Mouse (Mus musculus): ENCODE measurements around the gene Pkm.

Gene Pkm

GRCm38 (mm10) chr9:59716275-59716898 lies 60.2 kb downstream of the Pkm start:
- DNase-seq, result no peak

GRCm38 (mm10) chr9:59718237-59718636 lies 62.1 kb downstream of the Pkm start:
- no peak for DNase-seq

GRCm38 (mm10) chr9:59721144-59721543 lies 65.0 kb downstream of the Pkm start:
- no peak for DNase-seq

GRCm38 (mm10) chr9:59723096-59723657 lies 67.0 kb downstream of the Pkm start:
- peak; percentile 62 for DNase-seq

DNA sequence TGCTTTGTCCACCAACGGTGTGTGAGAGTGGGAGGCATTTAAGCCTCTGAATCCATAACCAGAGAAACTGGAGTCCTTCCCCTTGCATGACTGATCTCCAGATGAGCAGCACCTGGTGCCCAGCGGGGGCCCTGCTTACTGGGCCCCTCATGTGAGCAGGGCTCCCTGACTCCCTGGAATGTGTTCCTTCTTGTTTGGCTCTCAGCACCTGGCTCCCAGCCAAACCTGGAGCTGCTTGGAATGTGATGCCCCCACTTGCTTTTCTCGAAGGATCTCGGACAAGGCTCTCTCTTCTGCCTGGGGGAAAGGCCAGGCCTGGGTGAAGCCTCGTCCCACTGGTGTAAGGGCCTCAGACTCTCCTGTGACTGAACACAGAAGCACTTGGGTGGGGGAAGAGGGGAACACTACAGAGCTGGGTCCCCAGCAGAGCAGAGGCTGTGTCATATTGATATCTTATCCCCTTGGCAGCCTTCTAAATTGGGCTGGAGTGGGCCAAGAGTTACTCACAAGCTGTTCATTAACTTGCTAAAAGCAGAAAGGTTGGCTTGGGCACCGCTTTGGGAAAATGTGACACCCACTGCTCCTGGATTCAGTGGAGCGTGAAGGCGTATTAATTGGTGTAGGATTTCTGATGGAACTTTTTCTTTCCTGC lies 67.7 kb downstream of the Pkm start:
- DNase-seq, result no peak

GRCm38 (mm10) chr9:59725515-59725914 lies 69.3 kb downstream of the Pkm start:
- DNase-seq, result no peak

DNA sequence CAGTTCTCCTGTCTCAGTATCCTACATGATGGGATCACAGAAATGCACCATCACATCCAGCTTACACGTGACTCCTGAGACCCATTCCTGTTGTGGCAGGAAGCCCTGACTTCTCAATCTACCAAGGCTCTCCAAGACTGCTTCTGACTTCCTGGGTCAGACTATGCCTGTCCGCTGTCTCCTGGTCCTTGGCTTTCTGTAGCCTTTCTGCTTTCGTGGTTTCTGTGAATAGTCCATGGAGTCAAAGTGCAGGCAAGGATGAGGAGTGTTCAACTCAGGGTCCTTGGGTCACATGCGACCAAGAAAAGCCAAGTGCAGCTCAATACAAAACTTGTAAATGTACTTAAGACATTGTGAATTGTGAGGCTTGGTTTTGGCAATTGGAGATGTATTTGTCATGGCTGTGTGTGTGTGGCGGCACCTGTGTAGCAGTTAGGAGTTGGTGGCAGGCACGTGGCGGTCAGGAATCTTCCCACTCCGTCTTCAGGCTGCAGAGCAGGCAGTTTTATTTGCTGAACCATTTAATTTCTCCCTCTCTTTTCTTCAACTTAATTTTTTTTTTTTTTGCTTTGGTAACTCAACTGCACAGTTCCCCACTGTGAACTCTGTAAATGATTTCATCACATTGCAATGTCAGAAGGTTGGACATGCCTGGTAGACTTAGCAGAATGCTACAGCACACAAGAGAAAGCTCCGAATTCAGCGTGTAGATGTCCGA lies 71.6 kb downstream of the Pkm start:
- no peak for DNase-seq

Data from thymus, postnatal 25 days (tissue).